Mouse (Mus musculus) heart, adult 18-20 months (tissue): Measurements from ENCODE around the gene Fat1. TPM values are rescaled to one million over a fixed set of nuclear protein-coding genes. Genes with fewer than 3 reads are reported as not detected.

Experiments used
- DNase-seq, 2 experiments: peaks; one replicate each; pipeline ENCODE4 v3.0.0; 2021 to 2022; ENCODE audit warnings: mixed read lengths in 1 of 2
- long read RNA-seq, 2 experiments: library from polyadenylated mRNA; stranded (forward); transcript quantifications; one replicate each; pipeline ENCODE4 v2.0.0; 2021
- total RNA-seq, 2 experiments: library from RNA; stranded (reverse); gene quantifications; 2 replicates each; pipeline ENCODE4 v1.2.3; 2021

Fat1 gene
- total RNA-seq: 10 to 100 TPM; 13.8 to 14.1 TPM
- long read RNA-seq, experiment 1, partial matches to known transcripts: 1 of 2 reads
- long read RNA-seq, experiment 1, other reads (novel, unspliced or antisense): 1 of 2 reads
- long read RNA-seq, experiment 2, partial matches to known transcripts: 1 of 1 reads
- long read RNA-seq, experiment 2, other reads (novel, unspliced or antisense): 0 of 1 reads

DNA sequence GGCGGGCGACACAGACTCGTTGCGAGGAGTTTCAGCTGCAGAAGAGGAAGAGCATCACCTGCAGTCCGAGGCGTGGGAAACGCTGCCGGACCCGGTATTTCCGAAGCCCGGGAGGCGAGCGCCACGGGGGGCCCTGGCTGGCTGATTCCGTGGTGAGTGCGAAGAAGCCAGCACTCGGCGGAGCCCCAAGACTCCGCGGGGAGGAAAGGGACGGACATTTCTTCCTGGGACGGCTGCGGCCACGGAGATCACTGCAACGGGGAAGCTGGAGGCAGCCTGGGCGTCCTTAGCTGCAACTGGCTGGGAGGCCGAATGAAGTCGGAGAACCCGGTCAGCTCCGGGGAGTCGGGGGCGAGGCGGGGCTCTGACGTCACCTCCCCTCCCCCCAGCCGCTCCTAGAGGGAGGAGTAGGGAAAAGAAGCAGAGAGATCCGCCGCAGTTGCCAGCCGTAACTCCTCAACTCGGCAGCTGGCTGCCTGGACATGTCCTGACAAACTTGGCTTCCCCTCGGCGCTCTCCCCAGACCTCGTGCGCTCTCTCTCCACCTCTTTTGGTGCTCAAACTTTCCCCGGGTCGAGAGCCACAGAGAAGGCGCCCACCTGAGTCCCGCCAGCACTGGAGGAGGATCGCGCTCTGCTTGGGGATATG lies at the start of gene Fat1:
TSS of gene Fat1 (plus strand) at position 598 of the 648 bp plus-strand sequence.
- DNase-seq: peak; percentile 90 to 92

DNA sequence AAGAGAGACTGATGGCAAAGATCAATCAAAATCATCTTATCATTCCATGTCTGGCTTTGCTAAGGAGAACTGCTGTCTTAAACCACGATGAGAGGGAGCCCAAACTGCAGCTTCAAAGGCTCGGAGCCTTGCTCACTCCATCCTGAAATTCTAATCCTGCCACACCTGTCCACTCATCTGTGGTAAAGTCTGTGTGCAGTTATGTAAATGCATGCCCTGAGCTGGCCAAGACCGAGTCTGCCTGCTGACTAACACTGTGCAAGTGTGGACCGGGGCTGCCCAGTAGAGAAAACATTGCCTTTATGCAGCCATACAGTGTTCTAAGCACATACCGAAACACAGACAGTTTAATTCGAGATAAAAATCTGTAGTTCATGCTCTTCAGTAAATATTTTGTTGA lies 40.6 kb upstream of the Fat1 start:
- DNase-seq: no peak

DNA sequence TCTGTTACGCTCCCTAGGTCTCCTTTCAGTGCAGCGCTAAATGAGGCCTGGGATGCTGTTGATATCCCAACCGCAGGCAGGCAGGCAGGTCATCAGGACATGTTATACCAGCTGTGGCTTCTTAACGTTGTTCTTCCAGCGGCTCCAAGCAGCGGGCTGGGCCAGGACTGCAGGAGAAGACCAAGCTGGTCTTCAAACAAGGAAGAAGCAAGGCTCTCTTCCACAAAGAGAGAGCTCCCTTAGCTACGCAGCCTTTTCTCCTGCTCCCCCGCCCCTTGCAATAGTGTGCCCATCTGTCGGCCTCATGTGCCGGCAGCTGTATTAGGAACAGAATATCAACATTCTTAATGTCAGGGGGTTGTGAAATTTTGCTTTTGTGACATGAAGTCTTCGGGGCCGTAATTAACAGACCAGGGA lies 35.7 kb upstream of the Fat1 start:
- no peak for DNase-seq

DNA sequence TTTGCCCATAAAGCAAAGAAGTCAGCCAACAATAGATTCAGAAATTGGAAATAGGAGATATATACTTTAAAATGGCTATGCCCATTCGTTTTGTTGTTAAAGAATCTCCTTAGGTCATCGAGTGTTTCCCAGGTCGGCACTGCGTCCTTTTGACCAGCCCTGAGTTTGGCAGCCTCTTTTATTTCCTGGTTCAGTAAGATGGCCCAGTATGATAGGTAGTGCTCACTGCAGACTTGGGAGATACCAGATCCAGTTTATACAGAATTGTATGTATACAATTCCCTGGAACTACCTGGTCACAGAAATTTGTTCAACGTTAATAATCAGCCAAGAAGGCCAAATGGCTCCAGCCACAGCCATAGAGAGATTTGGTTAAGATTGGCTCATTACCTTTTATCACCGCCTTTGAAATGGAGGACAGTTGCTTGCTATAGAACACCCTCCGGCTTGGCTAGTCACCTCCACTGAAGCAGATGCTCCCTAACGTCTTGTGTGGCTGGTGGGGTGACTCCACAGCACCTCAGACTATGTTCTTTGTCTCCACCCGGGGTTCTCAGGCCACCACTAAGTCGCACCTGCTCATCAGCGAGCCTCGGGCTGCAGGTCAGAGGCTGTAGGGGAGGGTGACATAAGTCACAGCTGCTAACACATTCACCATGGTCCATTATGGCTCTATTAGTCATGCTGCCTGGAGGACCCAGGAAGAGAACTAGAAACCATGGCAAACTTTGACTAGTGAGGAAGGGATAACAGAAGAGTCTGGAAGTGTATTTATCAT lies 23.9 kb upstream of the Fat1 start:
- DNase-seq: no peak

DNA sequence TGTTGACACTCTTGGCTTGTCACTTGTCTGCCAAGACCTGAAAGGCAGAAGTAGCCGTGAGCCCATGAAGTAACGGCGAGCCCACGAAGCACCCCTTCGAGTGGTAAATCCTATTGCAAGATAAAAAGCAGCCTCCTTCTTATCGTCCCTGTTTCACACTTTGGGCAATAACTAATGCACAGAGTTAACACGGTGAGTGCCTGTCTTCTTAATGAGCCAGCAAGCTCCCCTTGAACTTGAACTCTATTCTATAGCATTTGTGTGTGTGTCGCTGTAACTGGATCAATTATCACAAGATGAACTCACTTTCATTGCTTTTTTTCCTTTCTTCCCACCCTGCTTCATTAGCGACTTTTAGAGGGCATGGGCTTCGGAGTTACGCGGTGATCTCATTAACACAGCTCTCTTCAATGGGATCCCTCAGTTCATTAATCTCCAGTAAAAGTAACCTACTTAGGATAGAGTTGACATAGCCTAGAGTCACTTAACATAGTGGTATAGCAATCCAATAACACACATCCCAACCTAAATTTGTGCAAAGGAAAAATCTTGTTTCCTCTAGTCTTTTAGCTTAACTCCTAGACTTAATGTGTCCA lies 15.7 kb upstream of the Fat1 start:
- DNase-seq: no peak

DNA sequence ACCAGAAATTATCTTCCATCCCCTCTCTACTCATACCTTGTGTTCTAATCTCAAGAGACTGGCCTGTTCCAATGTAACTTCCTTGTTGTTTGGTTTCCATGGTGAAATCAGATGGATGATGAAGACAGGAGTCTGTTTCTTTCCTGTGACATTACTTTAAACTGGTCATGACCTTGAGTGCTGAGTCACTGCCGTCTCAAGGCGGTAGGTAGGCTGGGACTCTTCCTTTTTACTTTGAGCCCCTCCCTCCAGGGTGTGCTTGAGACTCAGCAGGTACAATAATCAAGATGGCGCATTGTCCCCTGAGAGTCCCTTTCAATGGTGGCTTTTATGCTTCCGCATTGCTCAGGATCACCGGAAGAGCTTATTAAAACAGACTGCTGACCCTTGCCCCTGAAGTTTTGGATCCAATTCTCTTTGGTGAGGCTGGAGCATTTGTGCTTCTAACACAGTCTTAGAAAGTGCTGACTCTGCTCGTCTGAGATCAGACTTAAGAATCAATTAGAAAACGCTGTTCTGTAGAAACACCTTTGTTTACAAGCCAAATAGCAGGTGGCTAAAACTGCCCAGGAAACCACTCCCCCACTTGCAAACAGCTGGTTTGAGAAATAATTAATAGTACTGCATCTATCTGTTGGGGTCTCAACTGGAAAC lies 14.7 kb upstream of the Fat1 start:
- no peak for DNase-seq

DNA sequence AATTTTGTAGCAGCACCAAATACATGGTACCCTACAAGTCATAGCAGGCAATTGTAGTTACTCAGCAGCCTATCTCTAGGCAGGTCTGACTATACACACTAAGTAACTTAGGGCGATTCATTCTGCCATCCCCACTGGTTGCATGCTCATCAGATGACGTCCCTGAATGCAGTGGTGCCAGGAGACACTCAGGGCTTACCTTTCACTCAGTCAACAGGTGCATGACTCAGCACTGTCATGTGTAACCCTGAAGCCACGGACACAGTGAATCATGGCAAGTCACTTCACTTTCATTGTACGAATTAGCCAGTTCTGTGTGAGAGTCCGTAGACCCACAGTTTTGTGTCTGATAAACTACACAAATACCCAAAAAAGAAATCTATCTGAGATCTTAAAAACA lies 10.3 kb upstream of the Fat1 start:
- no peak for DNase-seq

DNA sequence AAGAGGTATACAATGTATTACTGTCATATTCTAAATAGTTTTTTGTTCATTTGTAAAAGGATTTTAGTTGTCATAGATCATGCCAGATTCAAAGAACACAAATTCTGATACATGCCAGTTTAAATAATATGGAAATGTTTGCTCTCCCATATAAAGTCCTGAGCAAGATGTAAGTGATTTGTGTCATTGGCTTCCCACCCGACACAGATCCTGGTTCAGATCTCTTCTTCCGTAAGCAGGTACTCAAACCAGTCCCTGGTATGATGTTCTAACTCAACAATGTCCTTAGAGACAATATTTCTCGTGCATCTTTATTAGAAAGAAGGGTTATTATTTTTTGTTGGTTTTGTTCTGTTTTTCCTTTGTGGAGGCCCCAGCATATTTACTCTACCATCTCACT lies 5.2 kb upstream of the Fat1 start:
- DNase-seq: no peak

DNA sequence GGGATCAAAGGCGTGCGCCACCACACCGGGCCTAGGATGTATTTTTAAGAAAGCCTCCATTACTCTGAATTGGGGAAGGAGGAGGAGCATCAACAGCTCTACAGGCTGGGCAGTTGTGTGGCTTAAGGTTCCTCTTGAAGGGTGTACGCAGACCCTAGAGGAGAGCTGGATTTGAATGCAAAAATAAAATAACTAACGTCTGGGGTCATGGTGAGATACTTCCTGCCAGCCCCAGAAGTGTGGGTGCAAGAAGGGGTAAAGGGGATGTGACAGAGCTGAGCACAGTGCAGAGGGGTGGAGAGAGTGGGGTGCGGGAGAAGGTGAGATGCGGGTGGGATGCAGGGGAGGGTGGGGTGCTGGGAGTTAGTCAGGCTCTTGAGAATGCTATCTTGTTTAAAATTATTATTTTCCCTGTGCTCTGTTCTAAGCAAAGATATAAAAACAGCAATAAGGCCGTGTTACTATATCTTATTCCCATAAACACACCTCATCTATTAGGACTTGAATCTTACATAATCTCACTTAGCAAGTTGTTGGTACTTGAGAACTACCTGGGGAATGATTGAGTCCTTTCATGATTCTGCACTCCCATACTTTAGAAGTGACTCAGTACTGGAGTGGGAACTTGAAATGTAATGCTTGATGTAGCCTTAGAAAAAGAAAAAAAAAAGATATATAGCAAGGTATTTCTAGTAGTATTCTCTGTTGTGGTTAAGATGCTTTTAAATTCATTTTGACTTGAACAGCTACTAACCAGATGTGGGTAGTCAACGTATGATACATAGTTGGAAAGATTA lies 2.5 kb upstream of the Fat1 start:
- no peak for DNase-seq

DNA sequence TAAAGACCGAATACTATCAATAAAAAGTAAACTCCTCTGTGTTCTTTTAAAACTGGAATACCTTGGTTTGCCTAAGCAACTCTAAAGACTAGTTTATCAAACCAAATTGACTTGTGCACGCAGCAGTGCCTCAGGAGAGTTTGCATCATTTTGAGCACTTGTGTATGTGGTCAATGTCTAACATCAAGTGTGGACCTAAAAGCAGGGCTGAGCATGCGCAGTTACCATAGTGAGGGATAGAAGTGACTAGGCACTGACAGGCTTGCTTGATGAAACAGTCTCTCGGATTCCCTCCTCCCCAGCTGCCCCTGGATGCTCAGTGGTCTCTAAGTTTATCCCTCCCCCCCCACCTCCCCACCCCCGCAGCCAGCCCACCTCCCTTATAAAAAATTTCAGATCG lies 1.8 kb upstream of the Fat1 start:
- DNase-seq: no peak

DNA sequence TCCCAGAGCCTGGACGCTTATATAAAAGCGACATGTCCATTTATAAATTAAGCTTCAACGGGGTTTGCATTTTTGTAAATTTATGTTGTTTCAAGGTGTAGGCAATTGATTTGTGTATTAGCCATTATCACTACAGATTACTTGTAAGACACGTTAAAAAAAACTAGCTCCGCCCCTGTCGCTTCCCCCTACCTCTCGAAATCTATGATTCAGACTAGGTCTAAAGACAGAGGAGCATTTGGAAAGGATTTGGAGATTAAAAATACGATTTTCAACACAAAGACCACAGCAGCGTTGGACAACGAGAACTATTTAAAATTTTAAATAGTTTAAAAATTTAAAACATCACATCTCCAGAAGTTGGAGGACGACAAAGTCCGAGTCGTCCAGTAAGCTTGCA lies 831 bp upstream of the Fat1 start:
- no peak for DNase-seq

DNA sequence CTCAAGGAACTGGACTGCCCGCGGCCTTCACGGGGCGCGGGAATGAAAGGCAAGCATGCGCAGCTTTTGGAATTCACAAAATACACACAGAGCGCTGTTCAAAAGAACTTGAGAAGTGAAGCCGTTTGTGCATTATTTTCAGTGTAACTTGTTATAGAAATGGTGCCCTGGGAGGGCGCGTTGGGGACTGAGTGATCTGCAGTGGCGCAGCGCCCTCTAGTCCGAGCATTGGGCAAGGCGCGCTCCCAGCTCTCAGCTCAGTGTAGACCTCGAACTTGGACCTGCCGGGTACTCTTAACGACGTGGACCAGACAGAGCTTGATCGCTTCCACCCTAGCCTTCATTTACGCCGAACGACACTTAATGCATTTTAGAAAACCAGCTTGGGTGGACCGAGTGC lies 494 bp downstream of the Fat1 start:
- DNase-seq: peak; percentile 85 to 90

DNA sequence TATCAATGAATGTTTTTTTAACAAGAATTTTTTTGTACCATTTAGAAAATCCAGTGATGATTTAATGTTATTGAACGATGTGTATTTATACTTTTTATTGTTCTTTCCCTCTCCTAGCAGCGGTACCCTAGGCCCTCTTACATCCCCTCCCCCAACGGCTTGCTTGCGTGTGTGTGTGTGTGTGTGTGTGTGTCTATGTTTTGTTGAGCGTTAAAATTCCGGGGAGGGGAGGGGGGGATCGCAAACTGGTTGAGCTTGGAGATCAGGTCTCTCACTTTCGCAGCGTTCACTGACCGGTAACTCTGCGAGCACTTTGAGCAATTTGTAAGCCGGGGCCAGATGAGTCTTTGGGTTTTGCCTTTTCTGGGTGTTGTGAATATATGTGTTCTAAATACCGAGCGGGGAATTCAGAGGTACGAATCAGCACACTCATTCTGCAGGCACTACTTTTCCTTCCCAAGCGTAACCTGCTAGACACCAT lies 1.3 kb downstream of the Fat1 start:
- peak in 1 of 2 experiments; percentile 2 for DNase-seq

DNA sequence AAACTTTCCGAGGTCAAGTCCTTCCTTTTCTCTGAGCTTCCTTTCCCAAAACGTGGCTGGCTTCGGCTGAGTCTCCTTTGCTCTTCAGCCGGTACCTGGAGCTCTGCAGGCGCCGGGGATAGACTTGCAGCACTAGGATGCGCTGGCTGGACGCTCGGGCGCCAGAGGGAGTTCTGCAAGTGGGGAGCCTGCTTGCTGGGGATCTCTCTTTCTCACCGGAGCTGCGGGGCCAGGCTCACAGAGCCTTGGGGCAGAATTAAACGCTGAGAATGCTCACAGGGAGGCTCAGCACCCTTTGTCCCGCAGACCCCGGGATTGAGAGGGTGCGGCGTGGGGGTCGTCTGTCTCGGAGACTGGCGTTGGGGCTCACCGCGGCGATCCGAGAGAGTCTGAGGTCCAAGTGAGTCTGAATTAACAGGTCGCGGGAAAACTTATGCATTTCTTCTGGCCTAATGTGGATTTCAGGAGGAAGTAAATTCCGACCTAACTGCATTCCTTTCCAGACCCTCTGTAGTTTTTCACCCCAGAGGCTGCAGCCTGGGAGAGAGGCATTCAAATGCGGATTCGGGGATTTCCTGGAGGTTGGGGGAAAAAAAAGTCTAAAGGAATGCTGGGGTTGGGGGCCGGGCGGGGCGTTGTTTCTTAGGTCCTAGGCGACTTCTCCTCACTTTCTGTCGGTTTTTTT lies 2.0 kb downstream of the Fat1 start:
- DNase-seq: peak; percentile 65 to 73

DNA sequence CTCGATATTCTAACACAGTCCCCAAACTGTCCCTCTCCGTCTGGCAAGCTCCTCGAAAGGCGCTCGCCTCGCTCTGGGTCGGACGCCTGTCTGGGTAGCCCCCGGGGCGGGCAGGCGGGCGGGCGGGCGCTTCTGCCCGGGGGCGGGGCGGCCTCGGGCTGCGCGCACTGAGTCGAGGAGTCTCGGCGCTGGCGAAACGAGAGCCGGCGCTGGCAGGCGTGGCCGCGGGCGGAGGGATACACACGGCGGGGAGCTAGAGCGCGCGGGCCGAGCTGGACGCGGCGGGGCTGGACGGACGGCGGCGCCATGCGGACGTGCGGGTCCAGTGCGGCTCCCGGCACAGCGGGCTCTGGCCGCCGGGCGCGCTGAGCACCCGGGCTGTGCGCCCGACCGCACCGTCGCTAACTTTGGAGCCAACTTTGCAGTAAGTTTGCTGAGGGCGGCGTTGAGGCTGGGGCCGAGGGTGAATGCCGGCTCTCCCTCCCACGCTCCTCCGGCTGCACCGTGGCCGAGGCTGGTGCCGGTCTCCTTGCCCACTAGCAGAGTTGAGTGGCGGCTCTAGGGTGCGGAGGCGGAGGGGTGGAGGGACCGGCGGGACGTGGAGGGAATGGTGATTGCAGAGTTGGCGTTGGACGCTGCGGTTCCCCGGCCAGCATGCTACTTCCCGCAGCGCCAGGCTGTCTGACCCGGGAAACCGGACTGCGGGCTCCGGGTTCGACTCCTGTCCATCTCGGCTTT lies 2.8 kb downstream of the Fat1 start:
- peak; percentile 91 to 94 for DNase-seq

DNA sequence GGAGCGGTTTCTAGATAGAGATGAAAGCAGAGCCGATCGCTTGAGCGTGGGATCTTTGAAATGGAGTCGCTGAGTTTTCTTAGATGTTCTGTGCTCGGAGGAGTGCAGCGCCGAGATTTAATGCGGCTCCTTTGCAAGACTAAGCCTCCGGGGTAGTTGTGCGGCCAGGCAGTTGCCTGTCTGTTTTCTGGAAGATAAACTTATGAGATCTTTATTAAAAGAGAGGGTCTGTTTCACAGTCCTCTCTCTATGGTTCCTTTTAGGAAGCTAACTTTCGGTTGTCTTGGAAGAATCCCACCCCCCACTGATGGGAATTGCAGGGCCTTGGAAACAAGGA lies 3.4 kb downstream of the Fat1 start:
- no peak for DNase-seq

DNA sequence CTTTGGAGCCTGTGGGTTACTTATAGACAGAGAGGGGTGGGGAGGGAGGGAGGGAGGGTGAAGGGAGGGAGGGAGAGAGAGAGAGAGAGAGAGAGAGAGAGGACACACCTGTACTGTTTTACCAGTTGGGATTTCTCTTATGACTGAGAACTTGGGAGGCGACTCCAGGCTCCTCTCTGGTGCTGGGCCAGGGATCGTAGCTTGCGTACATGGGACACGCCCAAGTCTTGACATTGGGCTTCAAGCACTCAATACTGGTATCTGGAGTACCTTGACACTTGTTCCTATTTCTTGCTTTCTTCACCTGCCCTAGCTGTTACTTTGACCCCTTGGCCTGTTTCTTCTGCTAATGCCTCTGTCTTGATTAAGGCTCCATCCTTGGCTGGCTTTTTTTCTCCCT lies 10.3 kb downstream of the Fat1 start:
- no peak for DNase-seq

DNA sequence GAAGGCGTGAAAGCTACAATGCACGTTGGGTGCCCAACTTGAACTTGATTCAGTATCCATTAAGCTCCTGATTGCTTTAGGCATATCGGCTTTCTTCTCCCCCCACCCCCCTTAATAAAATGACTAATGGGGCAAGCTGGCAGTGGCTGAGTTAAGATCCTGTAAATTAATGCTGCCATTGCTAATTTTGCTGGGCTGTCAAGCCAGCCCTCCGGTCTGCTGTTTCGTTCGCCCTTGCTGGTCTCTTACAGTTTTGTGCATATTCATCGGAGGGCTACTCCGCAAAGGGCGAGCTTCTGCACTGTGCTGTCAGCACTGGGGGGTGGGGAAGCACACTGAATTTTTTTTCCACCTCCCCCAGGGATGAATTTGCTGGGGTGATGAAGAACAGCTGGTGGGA lies 13.3 kb downstream of the Fat1 start:
- DNase-seq: peak in 1 of 2 experiments; percentile 14

DNA sequence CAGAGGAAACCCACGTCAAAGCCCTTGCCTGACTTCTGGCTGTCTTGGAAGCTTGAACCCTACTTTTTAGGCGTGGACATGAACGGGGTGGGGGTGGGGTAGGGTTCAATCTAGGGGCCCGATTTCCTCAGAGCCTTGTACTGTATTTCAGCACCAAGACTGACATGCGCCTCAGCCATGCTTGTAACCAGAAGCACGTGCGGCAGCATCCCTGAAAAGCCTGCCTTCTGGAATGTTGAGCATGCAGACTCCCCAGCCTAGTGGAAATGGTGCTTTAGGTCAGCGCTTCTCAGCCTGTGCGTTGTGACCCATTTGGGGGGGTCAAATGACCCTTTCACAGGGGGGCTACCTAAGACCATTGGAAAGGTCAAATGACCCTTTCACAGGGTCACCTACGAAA lies 25.2 kb downstream of the Fat1 start:
- DNase-seq: no peak

DNA sequence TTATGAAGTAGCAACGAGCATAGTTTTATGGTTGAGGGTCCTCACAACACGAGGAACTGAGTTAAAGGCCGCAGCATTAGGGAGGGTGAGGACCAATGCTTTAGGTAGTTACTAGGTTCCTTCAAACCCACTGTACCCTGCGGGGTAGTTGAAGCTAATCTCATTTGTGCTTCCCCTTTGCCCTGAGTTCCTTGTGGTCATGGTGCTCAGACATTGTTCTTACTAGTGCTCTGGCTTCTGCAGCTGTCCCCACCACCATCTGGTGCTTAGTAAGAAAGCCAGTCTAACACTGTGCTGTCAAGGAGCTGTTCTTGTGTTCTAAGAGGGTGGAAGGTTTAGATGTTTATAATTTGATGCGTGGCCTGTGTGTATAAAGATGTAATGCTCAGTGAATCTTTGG lies 25.7 kb downstream of the Fat1 start:
- DNase-seq: no peak
